Mouse (Mus musculus): ENCODE data around the gene Ntm. TPM values are rescaled to one million over a fixed set of nuclear protein-coding genes. Genes with fewer than 3 reads are reported as not detected.
A peak's percentile ranks its signal among the peaks of the same experiment; 100 is the strongest.

Ntm gene
- polyA plus RNA-seq, 1 experiment from 2014 or later, result 156 TPM

DNA sequence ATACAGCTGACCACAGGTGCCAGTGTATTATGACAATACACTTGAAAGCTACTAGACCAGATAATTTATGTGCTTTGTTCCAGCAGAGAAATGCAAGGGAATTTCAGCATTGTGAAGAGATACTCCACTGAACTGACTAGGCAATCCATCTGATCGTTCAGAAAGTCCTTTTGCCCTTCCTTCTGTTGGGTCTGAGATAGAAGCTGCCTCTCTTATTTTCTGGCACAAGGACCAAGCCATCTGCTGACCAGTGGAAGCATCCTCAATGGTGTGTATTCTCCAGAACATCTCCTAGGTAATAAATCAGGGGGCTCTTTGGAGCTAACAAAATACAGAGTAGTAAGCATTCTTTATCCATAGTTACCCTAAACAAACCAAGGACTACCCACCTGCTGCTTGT is 438.8 kb downstream of the Ntm start:
- Histone ChIP-seq H3K9me3 (no peaks in the 10 kb centered on the region), H3K36me3 (no peaks in the 10 kb centered on the region), H3K9ac (no peak overlapping the region), H3K4me2 (no peak overlapping the region), H3K4me3 (no peak overlapping the region), H3K27ac (0 out of 2 replicates have a peak overlapping the region, but pooled peaks have one; percentile 36), H3K27me3 (no peaks in the 10 kb centered on the region), H3K4me1 (replicated peaks) (peaks cover 12% of the 10 kb centered on the region)
- 62% methylated on average over 1 of the region's 1 CpGs for WGBS
- ATAC-seq (ENCODE audit: low FRiP score), result no peak

- no peak overlapping the region for H3K4me3 ChIP-seq
- peaks cover 12% of the 10 kb centered on the region for H3K4me1 ChIP-seq (replicated peaks)
- H3K4me2 ChIP-seq, result no peak overlapping the region
- no peak overlapping the region for H3K9ac ChIP-seq
- ATAC-seq (ENCODE audit: low FRiP score), result peak; percentile 81
- H3K27me3 ChIP-seq, result no peaks in the 10 kb centered on the region
- no peaks in the 10 kb centered on the region for H3K9me3 ChIP-seq
- no peaks in the 10 kb centered on the region for H3K36me3 ChIP-seq
- 47% methylated on average over 3 of the region's 3 CpGs for WGBS
- H3K27ac ChIP-seq, result peak overlapping the region; percentile 36; the same call in 1 of the 2 replicates
Observed at GRCm38 (mm10) chr9:29523221-29523620, 439.7 kb downstream of the Ntm start.

GRCm38 (mm10) chr9:29519181-29519580 is 443.8 kb downstream of the Ntm start:
- Histone ChIP-seq H3K36me3 (no peaks in the 10 kb centered on the region), H3K9ac (no peak overlapping the region), H3K4me1 (replicated peaks) (peaks cover 35% of the 10 kb centered on the region), H3K27ac (no peak overlapping the region), H3K27me3 (no peaks in the 10 kb centered on the region), H3K4me3 (no peak overlapping the region), H3K4me2 (no peak overlapping the region), H3K9me3 (no peaks in the 10 kb centered on the region)
- WGBS, result 72% methylated on average over 2 of the region's 2 CpGs
- ATAC-seq (ENCODE audit: low FRiP score), result no peak

DNA sequence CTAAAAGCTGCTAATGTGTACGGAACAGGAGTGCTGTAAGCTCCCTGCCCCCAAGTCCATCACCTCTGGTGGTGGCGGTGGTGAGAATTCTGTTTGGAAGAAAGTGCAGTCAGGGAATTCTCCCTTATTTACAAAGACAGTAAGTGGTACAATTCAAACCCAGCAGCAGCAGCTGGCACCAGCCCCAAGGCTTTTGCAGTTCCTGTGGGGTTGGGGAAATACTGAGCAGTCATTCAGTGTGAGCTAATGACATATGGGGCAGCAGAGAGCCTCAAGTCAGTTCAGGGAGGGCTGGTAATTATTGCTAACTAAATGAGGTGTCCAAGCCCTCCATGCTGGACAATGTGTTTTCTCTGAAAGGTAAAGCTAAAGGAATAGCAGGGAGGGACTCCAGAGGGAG is 446.3 kb downstream of the Ntm start:
- no peak for ATAC-seq (ENCODE audit: low FRiP score)
- no peak overlapping the region for H3K9ac ChIP-seq
- no peak overlapping the region for H3K4me3 ChIP-seq
- peaks cover 24% of the 10 kb centered on the region for H3K4me1 ChIP-seq (replicated peaks)
- H3K4me2 ChIP-seq, result no peak overlapping the region
- no peaks in the 10 kb centered on the region for H3K27me3 ChIP-seq
- peak overlapping the region; percentile 20; the same call in 1 of the 2 replicates for H3K27ac ChIP-seq
- WGBS, result 49% methylated on average over 2 of the region's 2 CpGs
- no peaks in the 10 kb centered on the region for H3K36me3 ChIP-seq
- no peaks in the 10 kb centered on the region for H3K9me3 ChIP-seq

- Histone ChIP-seq H3K9ac (no peak overlapping the region), H3K4me1 (replicated peaks) (peaks cover 24% of the 10 kb centered on the region), H3K27me3 (no peaks in the 10 kb centered on the region), H3K4me2 (no peak overlapping the region), H3K4me3 (no peak overlapping the region), H3K27ac (peak overlapping the region; percentile 69), H3K9me3 (no peaks in the 10 kb centered on the region), H3K36me3 (no peaks in the 10 kb centered on the region)
- 38% methylated on average over 17 of the region's 17 CpGs for WGBS
- ATAC-seq (ENCODE audit: low FRiP score), result peak; percentile 52
Observed at GRCm38 (mm10) chr9:29514588-29515356, 448.2 kb downstream of the Ntm start.

- 46% methylated on average over 2 of the region's 2 CpGs for whole genome bisulfite sequencing
- H3K4me1 ChIP-seq (replicated peaks), result no peaks in the 10 kb centered on the region; the same call in 1 of the 2 replicates
- H3K27me3 ChIP-seq, result no peaks in the 10 kb centered on the region
- no peaks in the 10 kb centered on the region for H3K9me3 ChIP-seq
- H3K4me3 ChIP-seq, result no peak overlapping the region
- no peak overlapping the region for H3K9ac ChIP-seq
- H3K36me3 ChIP-seq, result no peaks in the 10 kb centered on the region
- H3K27ac ChIP-seq, result no peak overlapping the region; the same call in 1 of the 2 replicates
- ATAC-seq (ENCODE audit: low FRiP score), result no peak
- H3K4me2 ChIP-seq, result no peak overlapping the region
Observed at GRCm38 (mm10) chr9:29496002-29496401, 466.9 kb downstream of the Ntm start.

DNA sequence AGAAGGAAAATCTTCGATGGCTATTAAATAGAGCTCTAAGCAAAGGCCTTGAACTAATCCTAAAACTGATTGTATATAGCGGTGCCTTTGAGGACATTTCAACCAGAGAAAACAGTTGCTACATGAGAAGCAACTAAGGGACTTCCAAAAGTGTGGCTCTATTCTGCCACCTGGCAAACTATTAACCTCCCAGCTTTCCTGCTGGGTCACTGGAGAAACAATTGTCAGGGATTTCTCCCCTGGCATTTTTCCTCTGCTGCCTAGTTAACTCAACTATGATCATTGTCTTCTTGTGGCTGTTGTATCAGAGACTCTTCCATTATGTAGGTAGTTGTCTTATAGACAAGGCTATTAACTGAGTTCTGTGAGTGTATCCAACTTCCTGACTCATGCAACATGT is 480.7 kb downstream of the Ntm start:
- Histone ChIP-seq H3K9me3 (no peaks in the 10 kb centered on the region), H3K4me1 (replicated peaks) (peaks cover 5% of the 10 kb centered on the region), H3K4me2 (no peak overlapping the region), H3K27ac (no peak overlapping the region), H3K4me3 (no peak overlapping the region), H3K36me3 (no peaks in the 10 kb centered on the region), H3K27me3 (no peaks in the 10 kb centered on the region), H3K9ac (no peak overlapping the region)
- no peak for ATAC-seq (ENCODE audit: low FRiP score)
- 85% methylated on average over 2 of the region's 2 CpGs for WGBS

DNA sequence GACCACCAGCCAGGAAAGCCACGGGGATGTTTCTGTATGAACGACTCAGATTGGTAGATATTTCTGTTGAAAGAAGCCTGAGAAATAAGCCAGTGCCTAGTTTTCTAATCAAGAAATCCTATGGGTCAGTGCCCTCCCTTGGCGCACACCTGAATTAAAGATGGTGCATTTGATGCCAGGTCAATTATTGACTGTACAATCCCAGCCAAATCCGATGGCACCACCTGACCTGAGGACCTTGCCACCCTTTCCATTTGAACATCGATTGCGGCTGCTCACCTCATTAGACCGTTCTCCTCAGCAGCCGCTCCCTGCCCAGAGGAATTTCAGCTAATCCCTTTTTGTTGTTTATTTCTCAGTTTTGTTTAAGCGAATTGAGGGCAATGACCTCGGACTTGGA is 483.9 kb downstream of the Ntm start:
- 85% methylated on average over 10 of the region's 10 CpGs for WGBS
- Histone ChIP-seq H3K9ac (no peak overlapping the region), H3K4me1 (replicated peaks) (peaks cover 8% of the 10 kb centered on the region), H3K27me3 (no peaks in the 10 kb centered on the region), H3K9me3 (no peaks in the 10 kb centered on the region), H3K27ac (no peak overlapping the region), H3K4me3 (no peak overlapping the region), H3K4me2 (no peak overlapping the region), H3K36me3 (no peaks in the 10 kb centered on the region)
- ATAC-seq (ENCODE audit: low FRiP score), result no peak

- Histone ChIP-seq H3K27me3 (no peaks in the 10 kb centered on the region), H3K4me3 (no peak overlapping the region), H3K4me1 (replicated peaks) (peaks cover 8% of the 10 kb centered on the region), H3K36me3 (no peaks in the 10 kb centered on the region), H3K27ac (no peak overlapping the region), H3K9me3 (no peaks in the 10 kb centered on the region), H3K4me2 (no peak overlapping the region), H3K9ac (no peak overlapping the region)
- 24% methylated on average over 6 of the region's 6 CpGs for WGBS
- no peak for ATAC-seq (ENCODE audit: low FRiP score)
Observed at GRCm38 (mm10) chr9:29477219-29477618, 485.7 kb downstream of the Ntm start.

DNA sequence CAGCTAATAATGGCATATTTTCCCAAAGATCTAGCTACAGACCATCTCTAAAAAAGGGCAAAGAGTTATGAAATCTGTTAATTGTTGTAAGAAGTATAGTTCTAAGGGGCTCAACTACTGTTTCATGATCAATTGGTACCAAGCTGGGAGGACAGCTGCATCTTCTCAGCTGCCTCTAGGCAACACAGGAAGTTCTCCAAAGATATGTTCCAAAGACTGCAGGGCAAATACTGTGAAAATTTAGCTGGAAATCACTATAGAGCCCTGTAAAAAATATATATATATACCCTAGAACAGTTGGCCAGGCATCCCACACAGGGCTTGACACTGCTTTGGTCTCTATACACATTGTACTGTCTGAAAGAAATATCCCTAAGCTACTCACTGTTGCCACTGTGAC is 489.5 kb downstream of the Ntm start:
- no peak overlapping the region for H3K4me2 ChIP-seq
- H3K4me3 ChIP-seq, result no peak overlapping the region
- H3K9me3 ChIP-seq, result no peaks in the 10 kb centered on the region
- no peak for ATAC-seq (ENCODE audit: low FRiP score)
- H3K4me1 ChIP-seq (replicated peaks), result peaks cover 8% of the 10 kb centered on the region
- no peak overlapping the region for H3K27ac ChIP-seq
- no peaks in the 10 kb centered on the region for H3K36me3 ChIP-seq
- H3K9ac ChIP-seq, result no peak overlapping the region
- no peaks in the 10 kb centered on the region for H3K27me3 ChIP-seq

DNA sequence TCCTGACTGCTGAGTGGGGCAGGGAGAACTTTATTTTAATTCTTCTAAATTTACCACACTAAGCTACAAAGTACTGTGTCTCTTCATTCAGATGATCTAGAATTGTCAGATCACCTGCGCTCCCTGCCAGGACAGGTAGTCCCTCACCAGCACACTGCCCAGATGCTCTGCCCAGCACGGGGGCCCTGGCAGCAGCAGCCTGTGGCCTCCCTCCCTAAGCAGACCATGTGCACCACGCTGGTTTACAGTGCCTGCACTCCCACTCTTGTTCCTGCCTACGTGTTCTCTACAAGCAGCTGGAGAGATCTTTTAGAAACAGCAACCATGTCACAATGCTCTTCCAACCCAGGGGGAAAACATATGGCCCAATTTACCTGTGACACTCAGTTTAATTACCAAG is 490.7 kb downstream of the Ntm start:
- no peak for ATAC-seq (ENCODE audit: low FRiP score)
- no peaks in the 10 kb centered on the region for H3K9me3 ChIP-seq
- H3K27me3 ChIP-seq, result no peaks in the 10 kb centered on the region
- H3K4me2 ChIP-seq, result no peak overlapping the region
- H3K9ac ChIP-seq, result no peak overlapping the region
- H3K36me3 ChIP-seq, result no peaks in the 10 kb centered on the region
- H3K4me3 ChIP-seq, result no peak overlapping the region
- peaks cover 3% of the 10 kb centered on the region for H3K4me1 ChIP-seq (replicated peaks)
- WGBS, result 67% methylated on average over 4 of the region's 4 CpGs
- no peak overlapping the region for H3K27ac ChIP-seq

GRCm38 (mm10) chr9:29464756-29465155 is 498.2 kb downstream of the Ntm start:
- no peak overlapping the region for H3K9ac ChIP-seq
- H3K9me3 ChIP-seq, result no peaks in the 10 kb centered on the region
- H3K4me2 ChIP-seq, result no peak overlapping the region
- 73% methylated on average over 4 of the region's 4 CpGs for WGBS
- no peaks in the 10 kb centered on the region for H3K36me3 ChIP-seq
- H3K4me3 ChIP-seq, result no peak overlapping the region
- no peaks in the 10 kb centered on the region for H3K27me3 ChIP-seq
- H3K4me1 ChIP-seq (replicated peaks), result peaks cover 17% of the 10 kb centered on the region
- H3K27ac ChIP-seq, result no peak overlapping the region
- ATAC-seq (ENCODE audit: low FRiP score), result no peak

DNA sequence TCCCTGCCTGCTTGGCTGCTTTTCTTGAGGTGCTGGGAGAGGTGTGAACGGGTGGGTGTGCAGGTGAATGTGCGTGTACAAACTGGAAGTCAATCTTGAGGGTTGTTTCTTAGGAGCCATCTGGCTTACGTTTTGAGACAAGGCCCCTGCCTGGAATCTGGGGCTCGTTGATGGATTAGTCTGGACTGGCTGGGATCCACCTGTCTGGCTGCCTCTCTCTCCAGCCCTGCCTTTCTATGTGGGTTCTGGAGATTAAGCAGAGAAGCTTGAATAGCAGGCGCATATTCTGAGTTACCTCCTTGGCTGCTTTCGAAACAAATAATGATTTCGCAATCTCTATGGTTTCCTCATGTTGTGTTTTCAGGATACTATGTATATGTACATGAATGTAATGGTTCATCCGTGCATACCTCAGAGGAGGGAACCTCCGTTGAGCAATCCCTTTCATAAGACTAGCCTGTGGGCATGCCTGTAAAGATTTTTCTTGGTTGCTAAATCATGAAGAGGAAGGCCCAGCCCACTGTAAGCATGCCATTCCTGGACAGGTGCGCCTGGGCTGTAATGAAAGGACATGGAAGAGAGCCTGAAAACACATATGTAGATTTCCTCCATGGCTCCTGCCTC is 499.9 kb downstream of the Ntm start:
- Histone ChIP-seq H3K4me3 (no peak overlapping the region), H3K4me2 (no peak overlapping the region), H3K27ac (no peak overlapping the region), H3K9me3 (no peaks in the 10 kb centered on the region), H3K4me1 (replicated peaks) (peaks cover 25% of the 10 kb centered on the region), H3K9ac (no peak overlapping the region), H3K36me3 (no peaks in the 10 kb centered on the region), H3K27me3 (no peaks in the 10 kb centered on the region)
- no peak for ATAC-seq (ENCODE audit: low FRiP score)
- WGBS, result 89% methylated on average over 10 of the region's 10 CpGs
